Mouse (Mus musculus) bone marrow macrophage, adult 2 months (primary cell): ENCODE measurements around the gene Rrp7a. TPM values are rescaled to one million over a fixed set of nuclear protein-coding genes. Genes with fewer than 3 reads are reported as not detected.
A peak's percentile ranks its signal among the peaks of the same experiment; 100 is the strongest.

Experiments used
- H3K27ac ChIP-seq: 2 replicates; pipeline ENCODE4 v1.5.1; 2012; ENCODE audit warnings: low read depth, low read length; ENCODE audit not compliant: insufficient read depth
- H3K4me1 ChIP-seq: 2 replicates; pipeline ENCODE4 v1.6.1; 2012; ENCODE audit warnings: low read length; ENCODE audit not compliant: control insufficient read depth, insufficient read depth
- H3K4me3 ChIP-seq: 2 replicates; pipeline ENCODE4 v1.5.1; 2012; ENCODE audit warnings: mild to moderate bottlenecking, low read length, moderate library complexity; ENCODE audit not compliant: insufficient read depth
- CTCF ChIP-seq: IDR thresholded peaks from 2 replicates; pipeline ENCODE4 v1.5.1; 2012; ENCODE audit warnings: low read depth, mild to moderate bottlenecking, low read length, moderate library complexity
- POLR2A ChIP-seq: IDR thresholded peaks from 2 replicates; pipeline ENCODE4 v1.6.1; 2012; ENCODE audit warnings: mild to moderate bottlenecking, low read depth, low read length, borderline replicate concordance
- polyA plus RNA-seq: library from polyadenylated mRNA; stranded (reverse); fragments of >200 nt; gene quantifications from 2 replicates; pipeline ENCODE4 v1.2.4, GENCODE M21; 2012; ENCODE audit not compliant: missing spikeins, insufficient read depth, insufficient read length

The Rrp7a gene
- polyA plus RNA-seq: 54.1 and 66.1 TPM in 2 replicates

DNA sequence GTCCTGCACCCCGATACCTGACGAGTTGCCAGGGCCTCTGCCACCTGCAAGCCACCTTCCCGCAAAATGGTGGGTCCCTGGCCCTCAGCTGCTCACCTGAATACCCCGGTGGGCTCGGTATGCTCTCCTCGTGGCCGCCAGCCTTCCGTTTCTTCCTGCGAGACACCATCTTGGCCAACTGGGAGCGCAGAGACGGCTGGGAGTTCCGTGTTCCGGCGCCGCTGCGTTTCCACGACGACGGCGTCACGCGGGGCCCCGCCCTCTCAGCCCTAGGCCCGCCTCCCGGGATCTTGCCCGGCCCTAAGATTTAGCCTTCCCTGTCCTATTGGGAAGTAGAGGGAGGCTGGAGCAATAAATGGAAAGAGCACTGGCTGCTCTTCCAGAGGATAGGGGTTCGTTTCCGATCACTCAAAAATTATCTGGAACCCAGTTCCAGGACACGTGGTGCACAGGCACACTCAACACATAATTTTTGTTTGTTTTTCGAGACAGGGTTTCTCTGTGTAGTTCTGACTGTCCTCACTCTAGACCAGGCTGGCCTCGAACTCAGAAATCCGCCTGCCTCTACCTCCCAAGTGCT lies at the start of gene Rrp7a:
TSS of gene Rrp7a (minus strand) at position 236 of the 580 bp plus-strand sequence.
- Histone ChIP-seq H3K4me1 (peaks cover 2% of the 10 kb centered on the region; the same call in 1 of the 2 replicates), H3K27ac (peak within 1 kb of the TSS; percentile 67), H3K4me3 (peak within 1 kb of the TSS; percentile 92)
- no peak for TF ChIP-seq CTCF
- no peak for TF ChIP-seq POLR2A

DNA sequence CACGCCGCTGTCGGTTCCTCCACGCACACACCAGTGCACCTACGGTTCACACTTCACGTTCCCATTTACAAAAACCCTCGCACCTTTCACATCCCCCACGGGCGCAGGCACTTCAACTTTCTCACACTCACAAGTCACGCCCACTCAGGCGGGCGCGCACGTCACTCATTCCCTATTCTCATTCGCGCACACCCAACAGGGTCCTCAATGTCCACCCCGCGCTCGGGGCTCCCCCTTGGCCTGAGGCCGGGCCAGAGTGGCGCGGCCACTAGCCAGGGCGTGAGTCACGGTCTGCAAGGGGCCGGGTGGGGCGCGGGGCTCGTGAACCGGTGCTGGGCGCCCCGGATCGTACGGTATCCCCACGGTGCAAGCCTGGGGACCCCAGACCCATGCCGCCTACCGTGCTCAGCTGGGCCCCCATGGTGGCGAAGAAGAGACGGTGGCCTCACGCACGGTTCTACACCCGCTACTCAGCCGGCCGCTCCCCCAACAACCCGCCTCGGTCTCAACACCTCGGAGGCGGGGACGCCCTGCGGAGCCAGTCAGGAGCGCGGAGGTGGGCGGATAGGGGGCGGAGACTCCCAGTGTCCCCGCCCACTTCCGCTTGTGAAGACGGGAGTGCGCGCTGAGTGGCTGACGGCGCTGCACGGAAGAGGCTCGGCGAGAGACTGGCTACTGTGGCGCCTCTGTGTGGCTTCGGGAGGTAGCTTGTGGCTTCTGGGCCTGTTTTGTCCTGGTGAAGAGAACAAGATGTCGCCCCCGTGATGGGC lies 49.3 kb upstream of the Rrp7a start:
- H3K4me3 ChIP-seq: peak overlapping the region; percentile 68
- peak overlapping the region; percentile 78 for H3K27ac ChIP-seq
- peaks cover 62% of the 10 kb centered on the region for H3K4me1 ChIP-seq
- TF ChIP-seq POLR2A (no peak), CTCF (no peak)

DNA sequence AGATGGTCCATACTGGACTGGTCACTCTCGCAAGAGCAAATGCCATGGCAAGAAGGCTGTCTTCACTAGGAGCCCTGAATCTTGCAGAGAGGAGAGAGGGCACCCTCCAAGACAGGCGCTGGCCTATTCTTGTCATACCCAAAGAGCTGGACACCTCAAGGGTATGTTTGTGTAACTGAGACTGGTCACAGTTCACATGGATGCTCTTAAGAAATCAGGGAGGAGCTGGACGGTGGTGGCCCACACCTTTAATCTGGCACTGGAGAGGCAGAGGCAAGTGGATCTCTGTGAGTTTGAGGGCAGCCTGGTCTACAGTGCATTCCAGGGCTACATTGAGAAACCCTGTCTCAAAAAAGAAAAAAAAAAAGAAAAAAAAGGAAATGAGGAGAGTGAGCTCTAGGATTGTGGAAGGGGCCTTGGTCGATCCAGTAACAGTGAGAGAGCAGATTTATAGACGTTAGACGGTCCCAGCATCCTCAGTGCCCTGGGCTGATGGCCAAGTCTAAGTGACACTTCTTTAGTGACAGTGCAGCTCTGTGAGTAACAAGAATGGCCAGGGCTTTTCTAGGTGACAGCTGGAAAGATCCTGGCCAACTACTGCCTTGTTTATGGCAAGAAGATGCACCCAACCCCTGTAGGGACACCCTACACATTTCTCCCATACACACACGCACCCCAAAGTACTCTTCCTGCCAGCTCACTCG lies 48.5 kb upstream of the Rrp7a start:
- TF ChIP-seq POLR2A: no peak
- TF ChIP-seq CTCF: no peak
- Histone ChIP-seq H3K4me1 (peaks cover 68% of the 10 kb centered on the region), H3K4me3 (peak overlapping the region; percentile 68), H3K27ac (peak overlapping the region; percentile 53; the same call in 1 of the 2 replicates)

DNA sequence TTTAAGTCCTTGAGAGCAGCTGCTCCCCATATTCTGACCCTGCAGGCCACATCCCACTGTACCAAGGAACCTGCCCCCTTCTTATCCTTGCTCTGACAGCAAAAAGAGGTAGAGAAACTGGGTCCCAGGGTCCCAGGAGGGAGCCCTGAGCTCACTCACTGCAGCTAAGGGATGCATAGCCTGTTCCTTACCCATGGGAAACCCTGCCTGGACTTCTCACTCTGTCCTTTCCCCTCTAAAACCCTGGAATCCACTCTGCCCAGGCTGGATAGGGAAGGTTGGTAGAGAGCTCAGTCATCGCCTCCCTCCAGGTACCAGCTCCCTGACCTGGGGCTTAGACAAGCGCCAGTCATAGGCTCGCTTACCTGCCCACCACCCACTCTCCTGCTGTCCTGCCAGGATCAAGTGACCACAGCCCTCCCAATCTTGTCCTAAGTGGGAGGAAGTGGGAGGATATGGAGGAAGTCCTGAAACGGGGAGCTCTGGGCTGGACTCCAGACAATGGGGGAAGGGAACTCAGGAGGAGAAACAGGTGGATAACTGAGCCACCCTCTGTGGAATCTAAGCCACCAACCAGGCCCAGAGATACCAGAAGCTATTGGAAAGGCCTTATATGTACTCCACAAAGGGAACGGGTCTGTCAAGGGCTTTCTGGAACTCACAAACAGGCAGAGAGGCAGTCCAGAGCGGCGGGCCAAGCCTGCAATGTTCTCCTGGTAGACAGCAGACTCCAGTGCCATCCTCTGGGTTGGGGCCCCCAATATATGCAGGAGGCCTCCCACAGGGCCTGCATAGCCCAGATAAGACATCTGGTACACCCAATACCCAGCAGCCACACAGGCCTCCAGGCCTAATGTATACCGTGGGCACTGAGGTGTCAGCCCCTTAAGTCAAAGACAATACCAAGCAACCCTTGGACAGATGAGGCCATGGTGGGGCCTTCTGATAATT lies 47.4 kb upstream of the Rrp7a start:
- Histone ChIP-seq H3K4me1 (peaks cover 73% of the 10 kb centered on the region), H3K27ac (no peak overlapping the region), H3K4me3 (no peak overlapping the region)
- TF ChIP-seq CTCF: no peak
- no peak for TF ChIP-seq POLR2A

DNA sequence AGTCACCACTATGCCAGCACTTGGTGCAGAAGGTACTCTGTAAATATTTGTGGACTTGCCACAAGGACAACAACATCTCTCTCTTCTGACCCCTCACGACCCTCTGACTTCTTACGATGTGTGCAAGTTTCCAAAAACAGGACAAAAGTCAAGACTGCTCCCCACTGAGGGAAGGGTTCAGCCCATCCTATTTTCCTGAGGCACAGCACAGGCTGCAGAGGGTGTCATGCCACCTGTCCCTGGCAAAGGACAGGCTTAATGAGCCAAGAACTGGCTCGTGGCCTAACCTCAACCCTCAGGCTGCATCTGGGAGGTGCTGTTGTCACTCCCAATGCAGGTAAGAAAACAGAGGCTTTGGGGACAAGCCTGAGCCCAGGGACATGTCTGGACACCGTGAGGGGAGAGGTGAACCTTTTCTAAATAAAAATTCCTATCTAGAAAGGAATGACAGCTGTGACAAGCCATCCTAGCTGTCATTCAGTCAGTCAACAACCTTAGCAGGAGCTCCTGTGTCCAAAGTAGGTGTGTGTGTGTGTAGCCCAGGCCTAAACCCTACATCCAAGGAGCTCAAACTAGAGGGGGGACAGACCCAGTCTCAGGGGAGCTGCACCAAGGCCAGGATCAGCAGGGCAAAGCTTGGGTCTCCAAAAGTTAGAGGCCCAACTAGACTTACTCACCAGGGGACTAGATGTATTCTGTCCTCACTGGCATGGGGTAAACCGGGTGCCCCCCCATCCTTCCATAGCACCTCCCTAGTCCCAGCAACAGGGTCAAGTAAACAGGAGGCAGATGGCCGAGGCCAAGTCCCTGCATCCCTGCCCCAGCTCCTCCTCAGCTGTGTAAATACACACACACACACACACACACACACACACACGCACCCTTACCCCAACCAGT lies 46.5 kb upstream of the Rrp7a start:
- H3K4me3 ChIP-seq: no peak overlapping the region
- peaks cover 68% of the 10 kb centered on the region for H3K4me1 ChIP-seq
- TF ChIP-seq POLR2A (no peak), CTCF (no peak)
- H3K27ac ChIP-seq: no peak overlapping the region

DNA sequence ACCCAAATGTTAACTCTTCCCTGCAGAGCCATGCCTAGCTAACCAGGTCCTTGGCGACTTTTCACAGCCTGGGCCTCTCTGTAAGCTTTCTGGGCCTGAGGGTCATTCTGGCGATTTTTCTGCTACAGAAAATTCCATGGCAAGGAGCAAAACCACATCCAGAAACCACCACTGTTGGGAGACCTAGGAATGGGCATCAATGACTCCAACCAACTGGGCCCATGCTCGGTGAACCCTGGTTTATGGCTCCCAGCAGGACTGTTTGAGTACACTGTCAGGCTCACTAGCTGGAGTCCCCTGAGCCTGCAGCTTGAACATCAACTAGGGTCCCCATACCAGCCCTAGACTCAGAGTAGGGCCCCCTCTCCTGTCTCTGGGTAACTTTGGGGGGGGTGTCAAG lies 45.7 kb upstream of the Rrp7a start:
- Histone ChIP-seq H3K4me1 (peaks cover 63% of the 10 kb centered on the region), H3K27ac (no peak overlapping the region), H3K4me3 (no peak overlapping the region)
- no peak for TF ChIP-seq POLR2A
- TF ChIP-seq CTCF: no peak

DNA sequence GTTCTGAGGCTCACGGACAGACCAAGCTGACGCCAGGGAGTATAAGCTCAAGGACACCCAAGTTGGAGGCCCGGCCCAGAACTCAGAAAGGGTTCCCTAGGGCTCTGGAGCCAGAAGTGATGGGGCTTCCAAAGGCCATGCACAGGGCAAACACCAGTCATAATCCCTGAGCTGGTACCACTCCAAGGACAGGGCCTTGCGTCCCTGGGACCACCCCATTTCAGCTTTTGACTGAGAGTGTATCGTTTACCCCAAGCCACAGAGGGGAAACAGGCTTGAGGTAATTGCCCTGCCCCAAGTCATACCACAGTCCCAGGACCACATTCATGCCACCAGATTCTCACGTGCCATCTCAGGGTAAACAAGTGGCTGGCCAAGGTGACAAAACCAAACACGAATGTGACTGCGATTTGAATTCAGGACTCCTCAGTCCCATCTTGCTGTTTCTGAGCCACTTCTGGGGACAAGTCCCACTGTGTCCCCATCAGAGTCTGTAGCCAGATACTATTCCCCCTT lies 45.0 kb upstream of the Rrp7a start:
- TF ChIP-seq POLR2A: no peak
- TF ChIP-seq CTCF: no peak
- peaks cover 56% of the 10 kb centered on the region for H3K4me1 ChIP-seq
- H3K4me3 ChIP-seq: no peak overlapping the region

DNA sequence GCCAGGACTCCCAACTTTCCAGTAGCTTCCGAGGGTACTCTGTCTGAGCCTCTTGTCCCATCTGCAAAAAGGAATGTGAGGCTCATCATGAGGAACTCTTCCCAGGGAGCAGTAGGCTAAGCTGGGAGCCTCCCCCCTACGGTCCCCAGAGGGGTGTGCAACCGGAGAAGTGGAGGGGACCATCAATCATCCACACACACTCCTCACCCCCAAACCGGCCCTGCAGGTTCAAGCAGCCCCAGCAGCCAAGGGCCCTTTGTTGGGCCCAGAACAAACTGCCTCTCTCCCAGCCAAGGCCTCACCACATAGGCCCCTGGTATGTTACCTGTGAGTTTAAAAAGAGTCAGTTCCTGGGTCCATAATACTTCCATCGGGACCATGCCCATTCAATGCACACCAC lies 44.5 kb upstream of the Rrp7a start:
- Histone ChIP-seq H3K27ac (peak overlapping the region; percentile 3; the same call in 1 of the 2 replicates), H3K4me3 (no peak overlapping the region), H3K4me1 (peaks cover 54% of the 10 kb centered on the region)
- TF ChIP-seq POLR2A (no peak), CTCF (no peak)

More for the DNA sequence above, 45.0 kb upstream of the Rrp7a start:
- H3K27ac ChIP-seq: no peak overlapping the region
